In the genomic region with DNA sequence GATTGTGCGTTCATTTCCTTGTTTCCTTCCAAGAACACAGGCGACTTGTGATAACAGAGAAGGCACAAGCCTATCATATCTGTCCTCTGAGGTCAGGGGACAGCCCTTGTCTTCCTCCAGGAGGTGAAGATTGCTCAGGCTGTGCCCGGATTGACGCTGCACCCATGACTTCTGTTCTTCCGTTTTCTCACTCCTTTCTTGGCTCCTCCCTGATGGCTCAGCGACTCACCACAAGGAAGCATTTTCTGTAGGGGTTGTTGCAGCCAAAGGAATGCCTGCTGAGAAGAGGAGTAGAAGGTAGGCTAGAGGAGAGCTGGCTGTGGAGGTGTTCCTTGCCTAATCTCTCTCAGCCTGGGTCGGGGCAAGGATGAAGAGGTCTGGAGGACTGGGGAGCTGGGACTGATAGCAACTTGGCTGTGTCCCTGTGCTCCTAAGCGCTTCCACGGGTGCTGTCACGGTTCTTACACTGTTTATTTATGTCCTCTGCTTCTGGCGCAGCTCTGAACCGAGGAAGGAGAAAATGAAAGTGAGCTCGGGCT, we compare ENCODE assay signal across 8 mouse cellular contexts. TPM values are rescaled to one million over a fixed set of nuclear protein-coding genes. Genes with fewer than 3 reads are reported as not detected.
DNase-seq lines count a peak whose midpoint lies in the region; ATAC-seq lines count a peak whose summit lies in the region.

No protein-coding gene starts in this region.

- peaks cover 10% of the 10 kb centered on the region for H3K4me1 ChIP-seq in heart, embryonic 11.5 days (ENCODE audit: control insufficient read depth, insufficient read depth, low read length)

- no peaks in the 10 kb centered on the region for H3K9me3 ChIP-seq in heart, embryonic 11.5 days (replicated peaks; ENCODE audit: control insufficient read depth, low read length)

- no peaks in the 10 kb centered on the region for H3K36me3 ChIP-seq in heart, embryonic 11.5 days (ENCODE audit: control insufficient read depth, insufficient read depth, low read length)

- H3K9ac ChIP-seq in heart, embryonic 11.5 days (ENCODE audit: low read depth, low read length) = peak overlapping the region; percentile 60

- H3K27me3 ChIP-seq in heart, embryonic 11.5 days (ENCODE audit: control insufficient read depth, insufficient read depth, low read length) = peaks cover 3% of the 10 kb centered on the region; the same call in 1 of the 2 replicates

- peak; percentile 46 for DNase-seq in left cerebral cortex, postnatal 36 days (ENCODE audit: low spot score in 2 of 2)
- DNase-seq in left cerebral cortex, adult 11 months (ENCODE audit: low spot score) = no peak
- peak; percentile 49 to 60 for DNase-seq in adrenal gland, postnatal 36 days
- peak; percentile 47 for DNase-seq in kidney, postnatal 14 days
- DNase-seq in thymus, postnatal 0 days (ENCODE audit: low spot score) = peak; percentile 68
- no peak for DNase-seq in right cerebral cortex, postnatal 4 days

- WGBS in heart, embryonic 11.5 days (ENCODE audit: insufficient replicate concordance) = 20% methylated on average over 13 of the region's 13 CpGs

- no peak for ATAC-seq in heart, embryonic 11.5 days (replicated peaks; ENCODE audit: insufficient number of reproducible peaks, low FRiP score, low TSS enrichment)
- ATAC-seq in megakaryocyte progenitor cell, adult 5-6 weeks (replicated peaks; ENCODE audit: poor library complexity) = peak; percentile 56

- H3K4me3 ChIP-seq in heart, embryonic 11.5 days (ENCODE audit: low read depth, low read length) = peak overlapping the region; percentile 35

- peak overlapping the region; percentile 57 for H3K4me2 ChIP-seq in heart, embryonic 11.5 days

- intact Hi-C loops in left cerebral cortex, postnatal 36 days (cut with DNase I) = loop anchor here (5.0 kb wide), 1 partner anchor 55 kb away; no protein-coding TSS in a partner anchor

- H3K27ac ChIP-seq in heart, embryonic 11.5 days (ENCODE audit: low read depth, low read length) = 0 out of 2 replicates have a peak overlapping the region, but pooled peaks have one; percentile 54

RNA-seq across cellular contexts. Expression of gene Rnasel, which starts 2.6 kb away (rescaled TPM):
- 10 to 100 TPM; 10.1 to 10.6 TPM for total RNA-seq in left cerebral cortex, postnatal 36 days (2021)
- 10 to 100 TPM in 1 of 2 experiments, 1 to 10 TPM in 1; 7.6 to 16.8 TPM for total RNA-seq in adrenal gland, postnatal 36 days (2021)
- polyA plus RNA-seq in heart, embryonic 11.5 days (2014; fragmentation: Nextera tagmentation; extraction: Ambion mirVana) = 9.3 and 9.7 TPM in 2 replicates
- 41.4 and 52.2 TPM in 2 replicates for total RNA-seq in megakaryocyte progenitor cell, adult 5-6 weeks (2015)
- total RNA-seq in megakaryocyte progenitor cell, adult 5-6 weeks (2017) = 46.4 and 58.3 TPM in 2 replicates
- polyA plus RNA-seq in thymus, postnatal 0 days (2015; fragmentation: Nextera tagmentation; extraction: Ambion mirVana) = 13.7 and 22.1 TPM in 2 replicates

RNA-seq across cellular contexts. Expression of gene Rgs16, which starts 11.7 kb away (rescaled TPM):
- 1 to 10 TPM; 8.4 to 9.5 TPM for total RNA-seq in left cerebral cortex, postnatal 36 days (2021)
- total RNA-seq in adrenal gland, postnatal 36 days (2021) = 1 to 10 TPM; 1.3 to 2.7 TPM
- 1.0 and 1.7 TPM in 2 replicates for polyA plus RNA-seq in heart, embryonic 11.5 days (2014; fragmentation: Nextera tagmentation; extraction: Ambion mirVana)
- total RNA-seq in megakaryocyte progenitor cell, adult 5-6 weeks (2015) = not detected in 2 replicates
- 0.44 TPM in 1 of 2 replicates, not detected in the other for total RNA-seq in megakaryocyte progenitor cell, adult 5-6 weeks (2017)
- 4.1 and 4.3 TPM in 2 replicates for polyA plus RNA-seq in thymus, postnatal 0 days (2015; fragmentation: Nextera tagmentation; extraction: Ambion mirVana)

Comparison
In these comparisons a context has a peak if more than half of its experiments do, and no peak if none do; other contexts are left out.
1. DNase-seq: peak in left cerebral cortex, postnatal 36 days (2 of 2), adrenal gland, postnatal 36 days (2 of 2), kidney, postnatal 14 days (single experiment) and thymus, postnatal 0 days (single experiment); none in left cerebral cortex, adult 11 months (single experiment) and right cerebral cortex, postnatal 4 days (single experiment).